Mouse (Mus musculus) right cerebral cortex, postnatal 10 days (tissue): ENCODE measurements around the gene Tyro3.

Experiments
- DNase-seq, 2 experiments: peaks; one replicate each; pipeline ENCODE4 v3.0.0; 2021; ENCODE audit warnings: low spot score in 2 of 2

Gene Tyro3

DNA sequence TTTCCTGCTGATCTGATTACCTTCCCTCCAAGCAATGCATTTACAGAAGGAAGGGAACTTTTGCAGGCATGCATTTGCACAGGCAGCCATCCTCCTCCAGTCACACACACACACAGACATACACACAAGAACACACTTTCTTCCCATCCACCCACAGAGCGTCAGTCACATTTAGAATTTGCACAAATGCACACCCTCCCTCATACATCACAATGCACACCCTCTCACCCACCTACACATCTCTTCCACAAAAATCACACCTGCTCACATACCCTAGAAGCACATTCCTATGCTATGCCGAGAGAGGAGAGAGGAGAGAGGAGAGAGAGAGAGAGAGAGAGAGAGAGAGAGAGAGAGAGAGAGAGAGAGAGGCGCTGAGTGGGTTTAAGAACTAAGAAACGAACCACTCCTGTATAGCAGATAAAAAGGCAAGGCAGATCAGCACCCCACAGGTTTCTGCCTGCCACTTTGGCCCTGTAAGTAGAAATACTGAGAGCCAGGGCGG is at the start of gene Tyro3:
Gene Tyro3, plus strand, starts transcription at position 455 of the 505 bp plus-strand sequence.
- no peak for DNase-seq

DNA sequence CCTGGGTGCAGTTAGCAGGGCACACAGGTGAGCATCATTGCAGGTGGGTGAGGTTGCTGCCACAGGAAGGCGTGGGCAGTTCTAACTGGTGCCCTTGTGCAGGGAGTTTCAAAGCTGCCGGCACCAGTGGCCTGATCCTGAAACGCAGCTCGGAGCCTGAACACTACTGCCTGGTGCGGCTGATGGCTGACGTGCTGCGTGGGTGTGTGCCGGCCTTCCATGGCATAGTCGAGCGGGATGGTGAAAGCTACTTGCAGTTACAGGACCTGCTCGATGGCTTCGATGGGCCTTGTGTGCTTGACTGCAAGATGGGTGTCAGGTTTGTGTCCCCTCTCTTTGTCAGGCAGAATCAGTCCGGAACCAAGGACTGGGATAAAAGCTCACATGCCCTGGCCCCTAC is 48.3 kb upstream of the Tyro3 start:
- no peak for DNase-seq

DNA sequence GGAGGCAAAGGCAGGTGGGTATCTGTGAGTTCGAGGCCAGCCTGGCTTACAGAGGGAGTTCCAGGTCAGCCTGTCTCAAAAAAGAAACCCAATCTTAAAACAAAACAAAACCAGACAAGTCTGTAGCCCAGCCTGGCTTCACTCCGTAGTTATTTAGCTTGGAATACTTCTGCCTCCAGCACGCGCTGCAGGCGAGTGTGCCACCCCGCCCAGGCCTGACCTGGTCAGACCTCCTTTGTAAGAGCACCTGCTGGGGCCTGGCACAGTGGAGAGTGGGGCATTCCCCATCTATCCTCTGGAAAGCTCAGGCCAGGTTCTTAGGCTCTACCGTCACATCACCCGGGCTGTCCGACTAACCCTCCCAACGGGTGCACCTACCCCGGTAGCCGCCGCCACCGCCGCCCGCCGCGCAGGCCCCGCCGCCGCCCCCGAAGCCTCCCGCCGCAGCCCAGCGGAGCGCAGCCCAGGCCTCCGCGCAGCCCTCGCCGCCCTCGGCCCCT is 39.9 kb upstream of the Tyro3 start:
- DNase-seq = no peak

DNA sequence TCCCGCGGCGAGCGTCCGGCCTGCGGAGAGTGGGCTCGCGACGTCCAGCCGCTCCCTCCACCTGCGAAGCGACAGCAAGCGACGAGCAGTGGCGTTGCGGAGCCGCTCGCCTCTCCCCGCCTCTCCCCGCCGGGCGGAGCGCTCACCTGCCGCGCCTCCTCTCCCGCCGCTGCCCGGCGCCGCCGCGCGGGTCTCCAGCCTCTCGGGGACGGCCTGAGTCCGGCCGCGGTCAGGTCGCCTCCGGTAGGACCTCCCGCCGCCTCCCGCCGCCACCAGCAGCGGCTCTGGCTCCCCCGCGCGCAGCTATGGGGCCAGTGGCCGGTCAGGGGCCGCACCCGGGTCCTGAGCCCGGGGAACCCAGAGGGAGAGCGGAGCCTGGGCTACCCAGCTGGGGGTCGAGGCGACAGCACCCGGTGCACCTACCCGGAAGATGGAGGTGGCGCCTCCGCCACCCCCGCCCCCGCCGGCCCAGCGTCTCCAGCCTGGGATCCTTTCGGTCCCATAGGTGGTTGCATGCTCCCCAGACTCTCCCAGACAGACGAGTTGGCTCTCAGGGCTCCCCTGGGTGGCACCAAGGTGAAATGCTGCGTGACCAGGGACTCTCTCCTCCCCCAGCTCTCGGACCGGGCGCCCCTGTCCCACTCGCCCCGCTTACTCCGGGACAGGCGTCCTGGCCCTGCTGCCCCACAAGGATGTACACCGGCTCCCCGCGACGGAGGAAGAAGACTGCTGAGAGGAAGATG is 39.3 kb upstream of the Tyro3 start:
- DNase-seq = no peak

DNA sequence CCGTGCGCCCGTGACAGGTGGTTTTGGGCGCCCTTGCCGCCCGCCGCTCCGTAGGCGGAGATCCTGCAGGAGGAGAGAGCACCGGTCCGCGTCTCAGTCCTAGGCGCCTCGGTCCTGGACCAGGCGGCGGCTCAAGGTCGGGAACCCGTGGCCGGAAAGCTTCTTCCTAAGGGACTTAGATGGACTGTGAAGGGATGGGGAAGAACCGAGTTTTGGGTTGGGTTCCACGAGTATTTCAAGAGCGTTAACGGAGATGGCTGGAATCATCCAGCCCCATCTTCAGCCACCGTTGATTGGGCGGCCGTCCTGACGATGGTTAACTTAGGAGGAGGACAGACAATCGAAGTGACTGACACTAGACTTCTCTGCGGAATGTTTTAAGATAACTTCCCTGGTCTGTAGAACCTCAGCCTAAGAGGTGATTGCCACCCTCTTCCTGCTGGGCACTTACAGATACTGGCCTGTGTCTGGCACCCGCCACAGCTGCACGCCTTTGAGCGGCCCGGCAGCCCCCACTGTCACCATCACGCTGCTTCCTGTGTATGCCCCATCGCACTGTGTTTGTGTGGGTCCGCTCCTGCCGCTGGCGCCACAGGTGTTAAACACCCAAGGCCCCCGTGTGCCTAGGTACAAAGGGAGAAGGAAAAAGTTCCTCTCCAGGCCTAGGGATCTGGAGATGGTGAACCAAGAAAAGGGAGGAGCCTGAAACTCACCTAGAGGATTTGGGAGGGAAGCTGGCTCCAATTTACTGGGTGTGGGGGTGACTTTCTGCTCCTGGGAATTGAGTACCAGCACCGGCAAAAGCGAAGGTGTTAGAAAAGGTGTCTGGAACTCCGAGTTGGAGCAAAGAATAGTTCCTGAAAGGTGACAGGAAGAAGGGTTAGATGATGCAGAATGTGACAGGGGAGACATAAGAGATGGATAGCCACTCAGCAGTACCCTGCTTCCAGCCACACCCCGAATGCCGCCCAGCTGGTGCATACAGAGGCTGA is 38.4 kb upstream of the Tyro3 start:
- no peak for DNase-seq

DNA sequence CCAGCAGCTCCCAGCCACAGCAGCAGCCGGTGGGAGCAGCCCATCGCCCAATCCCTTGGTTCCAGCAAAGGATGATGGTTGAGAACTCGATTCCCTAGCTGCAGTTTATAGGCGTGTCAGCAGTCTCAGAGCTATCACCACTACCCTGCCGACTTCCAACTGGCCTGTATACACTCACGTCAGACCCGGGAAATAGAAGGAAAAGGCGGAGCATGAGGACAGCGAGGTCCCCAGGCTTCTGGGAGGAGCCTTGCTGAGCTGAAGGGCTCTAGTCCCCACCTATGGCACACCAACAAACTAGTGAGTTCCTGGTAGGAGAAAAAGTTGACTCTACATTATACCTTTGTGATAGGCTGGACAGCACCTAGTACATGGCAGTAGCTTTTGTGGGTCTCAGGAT is 37.3 kb upstream of the Tyro3 start, which contains the start of gene Ltk:
Gene Ltk, minus strand, starts transcription at position 181 of the 400 bp plus-strand sequence.
- no peak for DNase-seq

GRCm38 (mm10) chr2:119762276-119762675 is 35.3 kb upstream of the Tyro3 start:
- DNase-seq = no peak

DNA sequence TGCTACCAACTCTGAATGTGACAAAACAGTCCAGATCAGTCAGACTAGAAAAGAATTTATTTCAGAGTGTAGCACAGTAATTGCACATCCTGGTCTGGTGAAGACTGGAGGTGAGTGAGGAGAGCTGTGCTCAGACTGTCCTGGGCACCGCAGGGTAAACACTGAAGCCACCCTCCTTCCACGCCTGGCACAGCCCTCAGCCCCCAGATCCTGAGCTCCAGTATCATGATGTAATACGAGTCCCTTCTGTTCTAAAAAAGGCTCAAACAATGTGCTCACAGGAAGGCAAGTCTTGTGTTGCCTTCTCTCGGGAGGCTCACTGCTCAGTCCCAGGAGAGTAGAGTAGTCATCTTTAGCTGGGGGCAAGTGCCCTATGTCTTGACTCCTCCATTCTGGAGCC is 33.6 kb upstream of the Tyro3 start:
- no peak for DNase-seq

DNA sequence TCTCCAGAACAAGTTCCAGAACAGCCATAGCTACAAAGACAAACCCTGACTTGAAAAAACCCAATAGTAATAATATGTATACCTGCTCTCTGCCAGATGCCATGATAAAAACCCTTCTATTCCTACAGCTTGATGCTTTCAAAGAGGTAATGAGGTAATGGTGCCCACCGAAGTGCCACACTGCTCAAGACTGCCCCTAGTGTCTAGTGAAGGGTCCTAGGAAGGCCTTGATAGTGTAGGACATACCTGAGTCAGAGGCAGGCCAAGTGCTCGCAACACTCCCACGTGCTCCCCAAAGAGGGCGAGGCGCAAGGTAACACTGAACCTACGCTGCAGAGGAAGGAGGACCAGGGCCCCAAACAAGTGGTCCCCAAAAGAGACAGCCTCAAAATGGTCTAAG is 30.3 kb upstream of the Tyro3 start:
- no peak for DNase-seq

DNA sequence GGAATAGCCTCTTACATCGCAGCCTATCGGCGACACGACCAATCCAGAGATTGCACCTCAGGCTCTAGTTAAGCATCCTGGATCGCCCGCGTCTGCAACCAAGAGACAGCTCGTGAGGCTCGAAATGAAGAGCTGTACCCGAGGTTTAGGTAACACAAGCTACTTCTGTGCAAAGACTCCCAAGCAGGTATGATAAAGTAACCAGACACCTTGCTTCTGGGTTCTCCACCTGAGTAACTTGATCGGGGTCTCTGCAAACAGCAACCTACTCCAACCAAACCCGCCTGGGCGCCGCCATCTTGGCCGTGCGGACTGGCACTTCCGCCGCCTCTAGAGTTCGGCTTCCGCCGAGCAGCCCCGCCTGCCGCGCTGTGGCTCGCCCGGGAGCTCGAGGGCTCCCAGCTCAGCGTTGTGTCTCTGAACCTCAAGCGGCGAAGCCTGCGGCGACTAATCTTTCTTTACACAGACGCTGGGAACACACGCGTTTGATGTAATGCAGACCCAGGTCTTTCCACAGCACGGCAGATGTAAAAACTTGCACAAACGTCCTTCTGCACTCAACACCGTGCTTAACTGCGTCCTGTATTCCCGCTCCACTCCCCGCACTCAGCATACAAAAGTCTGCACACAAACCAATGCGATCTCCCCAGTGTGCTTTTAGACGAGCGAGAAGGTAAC is 10.2 kb upstream of the Tyro3 start, which contains the start of gene Rpap1:
Gene Rpap1, minus strand, starts transcription at position 332 of the 678 bp plus-strand sequence.
- DNase-seq = peak; percentile 88 to 90

GRCm38 (mm10) chr2:119789996-119790395 is 7.5 kb upstream of the Tyro3 start:
- no peak for DNase-seq

DNA sequence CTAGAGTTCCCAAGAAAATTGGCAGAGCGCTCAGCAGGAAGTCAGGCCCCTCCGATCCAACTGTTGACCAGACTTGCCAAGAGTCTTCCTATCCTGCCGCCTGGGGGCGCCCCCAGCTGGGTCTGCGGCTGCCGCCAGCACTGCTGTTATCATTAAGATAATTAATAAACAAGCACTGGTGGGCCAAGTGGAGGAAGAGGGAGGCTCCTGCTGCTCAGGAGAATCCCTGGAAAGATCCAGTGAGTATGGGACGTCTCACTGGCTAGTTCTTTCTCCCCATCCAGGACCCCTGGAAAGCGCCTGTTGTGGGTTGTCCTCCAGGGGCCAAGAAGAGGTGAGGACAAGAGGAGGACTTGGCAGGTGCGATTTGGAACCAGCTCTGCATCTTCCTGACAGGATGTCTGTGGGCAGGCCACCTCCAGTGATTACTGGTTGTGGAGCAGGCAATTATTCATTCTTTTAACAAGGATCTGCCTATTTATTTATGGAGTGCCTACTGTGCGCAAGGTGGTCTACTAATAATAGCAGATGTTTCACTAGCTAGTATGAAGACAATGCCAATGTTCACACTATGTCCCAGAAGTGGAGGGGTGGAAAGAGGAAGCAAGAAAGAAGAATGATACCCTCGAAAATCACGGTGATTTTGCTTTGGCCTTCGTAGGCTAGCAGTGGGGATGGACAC is 854 bp downstream of the Tyro3 start:
- peak; percentile 65 to 70 for DNase-seq

GRCm38 (mm10) chr2:119799181-119799960 is 1.8 kb downstream of the Tyro3 start:
- peak in 1 of 2 experiments; percentile 45 for DNase-seq

- DNase-seq = no peak
These were observed 2.5 kb downstream of the Tyro3 start for GRCm38 (mm10) chr2:119799961-119800550.

DNA sequence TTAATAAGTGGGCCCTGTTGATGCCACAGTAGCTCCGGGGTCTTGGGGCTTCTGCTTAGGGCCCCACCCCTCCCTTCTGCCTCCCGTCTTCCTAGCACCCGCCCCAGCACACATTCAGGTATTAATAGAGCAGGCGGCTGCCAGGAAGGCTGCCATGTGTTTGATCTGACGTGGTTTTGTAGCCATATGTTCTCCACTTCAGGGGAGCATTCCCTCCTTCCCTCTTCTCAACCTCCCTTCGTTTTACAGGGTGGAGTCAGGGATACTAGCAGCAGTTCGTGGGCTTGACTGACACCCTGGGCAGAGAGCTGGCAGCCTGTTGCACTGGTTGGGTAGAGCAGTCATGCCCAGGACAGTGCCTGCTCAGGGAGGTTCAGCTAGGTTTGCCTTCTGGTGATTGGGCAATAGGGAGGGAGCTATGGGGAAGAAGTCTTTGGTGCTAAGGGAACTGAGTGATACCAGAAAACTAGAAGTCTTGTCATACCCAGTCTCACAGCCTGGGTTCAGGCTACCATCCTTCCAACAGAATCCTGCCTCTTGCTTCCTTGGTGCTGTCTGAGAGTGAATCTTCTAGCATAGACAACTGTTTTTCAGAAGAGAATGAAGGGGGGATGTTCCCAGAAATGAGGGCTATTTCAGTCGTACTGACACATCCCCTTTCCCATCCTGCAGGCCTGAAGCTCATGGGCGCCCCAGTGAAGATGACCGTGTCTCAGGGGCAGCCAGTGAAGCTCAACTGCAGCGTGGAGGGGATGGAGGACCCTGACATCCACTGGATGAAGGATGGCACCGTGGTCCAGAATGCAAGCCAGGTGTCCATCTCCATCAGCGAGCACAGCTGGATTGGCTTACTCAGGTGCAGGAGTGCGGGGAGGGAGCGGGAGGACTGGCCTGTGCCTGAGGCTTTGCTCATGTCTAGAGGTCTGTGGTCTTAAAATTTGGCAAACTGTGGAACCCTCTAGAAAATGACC is 3.6 kb downstream of the Tyro3 start:
- DNase-seq = peak; percentile 68 to 80

DNA sequence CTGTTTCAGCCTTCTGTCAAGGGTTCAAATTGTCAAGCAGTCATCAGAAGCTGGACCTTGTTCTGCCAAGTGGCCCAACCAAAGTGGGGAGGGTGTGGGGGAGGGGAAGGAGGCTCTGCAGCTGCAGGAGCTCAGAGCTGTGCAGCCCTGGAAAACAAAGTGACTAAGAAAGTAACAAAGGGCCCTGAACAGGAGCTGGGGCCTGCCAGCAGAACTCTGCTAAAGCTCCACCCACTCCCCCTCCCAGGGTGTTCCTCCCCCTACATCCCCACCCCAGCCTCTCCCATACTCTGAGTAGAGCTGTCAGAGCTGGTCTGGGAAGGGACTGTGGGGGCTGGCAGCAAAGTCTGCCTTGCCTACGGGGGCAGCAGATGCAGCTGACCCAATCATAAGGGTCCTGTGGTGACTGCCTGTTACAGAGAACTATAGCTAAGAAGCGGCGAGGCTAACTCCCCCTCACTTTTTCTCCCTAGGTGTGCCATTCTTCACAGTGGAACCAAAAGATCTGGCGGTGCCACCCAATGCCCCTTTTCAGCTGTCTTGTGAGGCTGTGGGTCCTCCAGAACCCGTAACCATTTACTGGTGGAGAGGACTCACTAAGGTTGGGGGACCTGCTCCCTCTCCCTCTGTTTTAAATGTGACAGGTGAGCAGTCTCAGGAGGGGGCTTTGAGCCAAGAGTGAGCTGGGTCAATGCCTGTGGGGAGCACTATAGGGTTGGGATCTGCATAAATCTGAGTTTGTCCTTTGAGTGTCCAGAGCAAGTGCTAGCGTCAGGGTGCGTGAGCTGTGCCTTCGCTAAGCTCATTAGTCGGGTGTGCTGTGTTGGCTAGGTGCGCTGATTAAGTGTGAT is 5.5 kb downstream of the Tyro3 start:
- DNase-seq = no peak

- DNase-seq = peak; percentile 62 to 67
These were observed 6.2 kb downstream of the Tyro3 start for GRCm38 (mm10) chr2:119803618-119804274.
